Mouse (Mus musculus) spleen, adult 2 months (tissue): ENCODE data around the gene Pbx4.

ENCODE experiments used
- CTCF ChIP-seq: fragments of 200-500 bp; IDR thresholded peaks from 2 replicates; pipeline ENCODE4 v1.5.1; 2011; ENCODE audit warnings: mild to moderate bottlenecking, inconsistent platforms; ENCODE audit not compliant: insufficient read depth, insufficient read length, insufficient replicate concordance; ENCODE audit errors: extremely low read depth
- POLR2A ChIP-seq: fragments of 200-500 bp; IDR thresholded peaks from 2 replicates; pipeline ENCODE4 v1.6.1; 2011; ENCODE audit warnings: low read depth, low read length, inconsistent platforms

GRCm38 (mm10) chr8:69911917-69912316 lies 79.6 kb downstream of the Pbx4 start:
- no peak for TF ChIP-seq POLR2A
- no peak for TF ChIP-seq CTCF
